Mouse (Mus musculus) heart, postnatal 0 days (tissue): ENCODE data around the gene Smo.

ENCODE experiments used
- CTCF ChIP-seq: IDR thresholded peaks from 2 replicates; pipeline ENCODE4 v1.5.1; 2016; ENCODE audit warnings: antibody characterized with exemption, control low read depth, low read depth
- EP300 ChIP-seq: IDR thresholded peaks from 2 replicates; pipeline ENCODE4 v1.6.1; 2016; ENCODE audit warnings: antibody characterized with exemption, low read depth

DNA sequence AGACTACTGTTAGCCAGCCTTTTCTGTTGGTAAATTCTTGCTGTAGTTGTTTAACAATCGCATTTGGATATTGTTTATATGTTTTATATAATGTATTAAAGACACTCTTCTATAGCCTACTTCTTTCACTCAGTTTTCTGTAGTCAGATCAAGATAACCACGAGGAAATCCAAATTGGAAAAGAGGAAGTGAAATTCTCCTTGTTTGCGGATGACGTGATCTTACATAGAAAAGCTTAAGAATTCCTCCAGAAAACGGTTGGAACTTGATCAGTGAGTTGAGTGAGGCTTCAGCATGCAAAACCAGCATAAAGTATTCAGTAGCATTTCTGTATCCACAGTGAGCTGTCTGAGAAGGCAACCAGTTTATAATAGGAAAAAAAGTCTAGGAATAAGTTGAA is 50.5 kb downstream of the Smo start:
- TF ChIP-seq CTCF (no peak), EP300 (no peak)
